Mouse (Mus musculus): ENCODE data around the gene Cd40. TPM values are rescaled to one million over a fixed set of nuclear protein-coding genes. Genes with fewer than 3 reads are reported as not detected.

Cd40 gene
- polyA plus RNA-seq, 1 experiment from 2014 or later: 6.0 TPM

- ATAC-seq: no peak; the same call in 1 of the 2 replicates
- Histone ChIP-seq H3K4me3 (ENCODE audit: low read depth, low read length) (no peak overlapping the region), H3K4me1 (ENCODE audit: control insufficient read depth, insufficient read depth, low read length) (peaks cover 12% of the 10 kb centered on the region), H3K9ac (ENCODE audit: low read depth, low read length) (peak overlapping the region; percentile 33), H3K27ac (ENCODE audit: low read length) (no peak overlapping the region), H3K36me3 (ENCODE audit: control insufficient read depth, insufficient read depth, low read length) (no peaks in the 10 kb centered on the region), H3K9me3 (replicated peaks; ENCODE audit: control insufficient read depth, low read length, poor library complexity, severe bottlenecking) (no peaks in the 10 kb centered on the region), H3K27me3 (ENCODE audit: control insufficient read depth, insufficient read depth, low read depth, low read length) (no peaks in the 10 kb centered on the region), H3K4me2 (ENCODE audit: low read length) (peak overlapping the region; percentile 35)
- WGBS: 26% methylated on average over 23 of the region's 23 CpGs
These were observed 14.8 kb downstream of the Cd40 start for GRCm38 (mm10) chr2:165070096-165070816.

DNA sequence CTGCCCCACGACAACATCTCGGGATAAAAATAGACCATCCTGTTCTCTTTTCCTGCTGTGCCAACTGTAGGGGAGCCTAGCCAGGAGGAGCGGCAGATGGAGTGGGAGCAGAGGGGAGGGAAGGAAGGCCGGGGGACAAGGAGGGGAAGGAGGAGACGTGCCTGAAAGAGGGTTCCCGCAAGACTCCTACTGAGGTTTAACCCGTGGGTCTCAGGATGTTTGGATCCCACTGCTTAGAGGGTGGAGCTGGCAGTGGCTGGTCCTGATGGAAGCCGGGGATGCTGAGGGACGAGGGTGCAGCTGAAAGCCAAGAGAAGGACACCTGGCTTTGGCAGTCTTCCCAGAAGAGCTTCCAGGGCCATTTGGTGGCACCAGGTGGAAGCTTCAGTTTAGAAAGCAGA lies 18.0 kb downstream of the Cd40 start:
- H3K4me2 ChIP-seq (ENCODE audit: low read length): no peak overlapping the region
- no peak overlapping the region for H3K9ac ChIP-seq (ENCODE audit: low read depth, low read length)
- no peak overlapping the region for H3K4me3 ChIP-seq (ENCODE audit: low read depth, low read length)
- ATAC-seq: no peak
- H3K27me3 ChIP-seq (ENCODE audit: control insufficient read depth, insufficient read depth, low read depth, low read length): no peaks in the 10 kb centered on the region
- no peaks in the 10 kb centered on the region for H3K36me3 ChIP-seq (ENCODE audit: control insufficient read depth, insufficient read depth, low read length)
- no peak overlapping the region for H3K27ac ChIP-seq (ENCODE audit: low read length)
- no peaks in the 10 kb centered on the region for H3K9me3 ChIP-seq (replicated peaks; ENCODE audit: control insufficient read depth, low read length, poor library complexity, severe bottlenecking)
- peaks cover 32% of the 10 kb centered on the region for H3K4me1 ChIP-seq (ENCODE audit: control insufficient read depth, insufficient read depth, low read length)
- WGBS: 21% methylated on average over 8 of the region's 9 CpGs

DNA sequence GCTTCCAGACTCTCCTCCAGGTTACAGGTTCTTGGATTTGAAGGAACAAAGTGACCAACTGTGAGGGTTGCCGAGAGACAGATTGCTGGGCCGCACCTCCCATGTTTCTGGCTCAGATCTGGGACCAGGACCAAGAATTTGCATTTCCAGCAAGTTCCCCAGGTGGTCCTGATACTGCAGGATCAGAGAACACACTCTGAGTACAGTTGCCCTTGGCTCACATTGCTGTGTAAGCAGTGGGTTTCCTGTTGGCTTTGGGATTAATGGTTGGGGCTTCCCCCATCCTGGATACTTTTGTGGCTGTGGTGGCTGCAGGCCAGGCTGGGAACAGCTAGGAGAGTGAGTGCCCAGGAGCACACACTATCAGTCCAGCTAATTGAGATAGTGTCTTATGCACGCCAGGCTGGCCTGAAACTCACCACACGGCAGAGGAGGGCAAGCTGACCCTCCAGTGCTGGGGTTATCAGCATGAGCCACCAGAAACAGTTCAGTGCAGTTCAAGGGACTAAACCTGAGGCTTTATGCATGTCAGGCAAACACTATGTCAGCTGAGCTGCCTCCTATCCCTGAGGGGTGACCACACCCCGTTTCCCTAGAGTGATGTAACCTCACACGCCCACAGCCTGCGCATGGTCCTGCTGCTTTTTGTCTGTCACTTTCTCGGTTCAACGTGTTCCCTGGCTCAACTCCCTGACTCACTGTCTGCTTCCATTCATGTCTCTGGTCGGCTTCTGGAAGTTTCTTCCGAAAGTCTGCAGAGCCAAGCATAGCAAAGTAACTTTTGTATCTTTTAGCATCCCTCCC lies 18.9 kb downstream of the Cd40 start:
- WGBS: 50% methylated on average over 11 of the region's 11 CpGs
- Histone ChIP-seq H3K27ac (ENCODE audit: low read length) (no peak overlapping the region), H3K27me3 (ENCODE audit: control insufficient read depth, insufficient read depth, low read depth, low read length) (no peaks in the 10 kb centered on the region; the same call in 1 of the 2 replicates), H3K9me3 (replicated peaks; ENCODE audit: control insufficient read depth, low read length, poor library complexity, severe bottlenecking) (no peaks in the 10 kb centered on the region), H3K4me1 (ENCODE audit: control insufficient read depth, insufficient read depth, low read length) (peaks cover 34% of the 10 kb centered on the region), H3K36me3 (ENCODE audit: control insufficient read depth, insufficient read depth, low read length) (no peaks in the 10 kb centered on the region), H3K9ac (ENCODE audit: low read depth, low read length) (no peak overlapping the region), H3K4me2 (ENCODE audit: low read length) (no peak overlapping the region), H3K4me3 (ENCODE audit: low read depth, low read length) (no peak overlapping the region)
- ATAC-seq: no peak

DNA sequence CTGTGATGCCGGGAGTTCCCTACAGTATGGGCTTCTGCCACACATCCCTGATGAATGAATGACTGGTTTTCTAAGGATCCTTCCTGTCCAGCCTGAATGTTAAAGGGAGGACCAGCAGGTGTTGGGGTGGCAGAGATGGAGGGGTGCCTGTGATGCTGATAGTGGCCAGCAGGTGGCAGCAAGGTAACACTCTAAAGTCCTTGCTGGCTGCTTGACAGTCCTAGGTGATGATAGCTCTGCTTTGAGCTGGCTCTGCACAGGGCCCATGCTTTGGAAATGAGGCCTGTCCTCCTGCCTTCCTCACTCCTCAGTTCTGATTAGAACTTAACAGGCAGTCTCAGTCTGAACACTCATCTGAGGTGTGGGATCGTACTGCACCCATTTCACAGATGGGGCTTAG lies 19.5 kb downstream of the Cd40 start:
- Histone ChIP-seq H3K9ac (ENCODE audit: low read depth, low read length) (no peak overlapping the region), H3K27me3 (ENCODE audit: control insufficient read depth, insufficient read depth, low read depth, low read length) (no peaks in the 10 kb centered on the region; the same call in 1 of the 2 replicates), H3K27ac (ENCODE audit: low read length) (no peak overlapping the region), H3K36me3 (ENCODE audit: control insufficient read depth, insufficient read depth, low read length) (no peaks in the 10 kb centered on the region), H3K4me3 (ENCODE audit: low read depth, low read length) (no peak overlapping the region), H3K4me1 (ENCODE audit: control insufficient read depth, insufficient read depth, low read length) (peaks cover 34% of the 10 kb centered on the region), H3K4me2 (ENCODE audit: low read length) (no peak overlapping the region), H3K9me3 (replicated peaks; ENCODE audit: control insufficient read depth, low read length, poor library complexity, severe bottlenecking) (no peaks in the 10 kb centered on the region)
- WGBS: 29% methylated on average over 2 of the region's 2 CpGs
- peak; percentile 56 for ATAC-seq

- no peak overlapping the region for H3K4me2 ChIP-seq (ENCODE audit: low read length)
- H3K9ac ChIP-seq (ENCODE audit: low read depth, low read length): 0 out of 2 replicates have a peak overlapping the region, but pooled peaks have one; percentile 23
- WGBS: 6% methylated on average over 9 of the region's 9 CpGs
- no peak overlapping the region for H3K4me3 ChIP-seq (ENCODE audit: low read depth, low read length)
- H3K9me3 ChIP-seq (replicated peaks; ENCODE audit: control insufficient read depth, low read length, poor library complexity, severe bottlenecking): no peaks in the 10 kb centered on the region
- H3K4me1 ChIP-seq (ENCODE audit: control insufficient read depth, insufficient read depth, low read length): peaks cover 28% of the 10 kb centered on the region
- no peaks in the 10 kb centered on the region for H3K36me3 ChIP-seq (ENCODE audit: control insufficient read depth, insufficient read depth, low read length)
- H3K27ac ChIP-seq (ENCODE audit: low read length): no peak overlapping the region; the same call in 1 of the 2 replicates
- ATAC-seq: no peak; the same call in 1 of the 2 replicates
- peaks cover 3% of the 10 kb centered on the region for H3K27me3 ChIP-seq (ENCODE audit: control insufficient read depth, insufficient read depth, low read depth, low read length)
These were observed 21.6 kb downstream of the Cd40 start for GRCm38 (mm10) chr2:165077055-165077454.

- Histone ChIP-seq H3K27me3 (ENCODE audit: control insufficient read depth, insufficient read depth, low read depth, low read length) (peaks cover 3% of the 10 kb centered on the region), H3K4me1 (ENCODE audit: control insufficient read depth, insufficient read depth, low read length) (peaks cover 28% of the 10 kb centered on the region), H3K9me3 (replicated peaks; ENCODE audit: control insufficient read depth, low read length, poor library complexity, severe bottlenecking) (no peaks in the 10 kb centered on the region), H3K27ac (ENCODE audit: low read length) (no peak overlapping the region), H3K4me3 (ENCODE audit: low read depth, low read length) (no peak overlapping the region), H3K9ac (ENCODE audit: low read depth, low read length) (no peak overlapping the region), H3K4me2 (ENCODE audit: low read length) (no peak overlapping the region), H3K36me3 (ENCODE audit: control insufficient read depth, insufficient read depth, low read length) (no peaks in the 10 kb centered on the region)
- no peak for ATAC-seq
- 57% methylated on average over 8 of the region's 8 CpGs for WGBS
These were observed 22.6 kb downstream of the Cd40 start for GRCm38 (mm10) chr2:165078045-165078444.

DNA sequence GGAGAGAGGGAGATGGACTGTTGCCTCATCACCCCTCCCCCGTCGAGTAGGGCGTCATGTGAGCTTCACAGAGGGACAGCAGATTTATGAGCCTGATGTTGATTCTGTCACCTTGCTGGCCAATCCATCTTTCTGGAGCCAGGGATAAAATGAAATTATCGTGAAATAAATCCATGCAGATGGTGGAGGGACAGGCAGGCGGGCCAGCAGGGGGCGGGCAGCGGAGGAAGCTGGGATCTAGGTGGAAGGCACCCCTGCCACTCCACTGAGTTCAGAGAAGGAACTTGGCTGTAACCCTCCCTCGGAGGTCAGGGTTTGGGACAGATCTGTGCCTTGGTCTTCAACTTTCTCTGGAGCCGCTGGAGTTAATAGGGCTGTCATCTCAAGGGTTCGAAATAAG lies 23.2 kb downstream of the Cd40 start:
- H3K27ac ChIP-seq (ENCODE audit: low read length): no peak overlapping the region
- H3K4me2 ChIP-seq (ENCODE audit: low read length): no peak overlapping the region
- H3K27me3 ChIP-seq (ENCODE audit: control insufficient read depth, insufficient read depth, low read depth, low read length): peaks cover 3% of the 10 kb centered on the region
- no peaks in the 10 kb centered on the region for H3K9me3 ChIP-seq (replicated peaks; ENCODE audit: control insufficient read depth, low read length, poor library complexity, severe bottlenecking)
- peaks cover 24% of the 10 kb centered on the region for H3K4me1 ChIP-seq (ENCODE audit: control insufficient read depth, insufficient read depth, low read length)
- no peaks in the 10 kb centered on the region for H3K36me3 ChIP-seq (ENCODE audit: control insufficient read depth, insufficient read depth, low read length)
- no peak for ATAC-seq
- WGBS: 27% methylated on average over 10 of the region's 10 CpGs
- no peak overlapping the region for H3K9ac ChIP-seq (ENCODE audit: low read depth, low read length)
- H3K4me3 ChIP-seq (ENCODE audit: low read depth, low read length): no peak overlapping the region

DNA sequence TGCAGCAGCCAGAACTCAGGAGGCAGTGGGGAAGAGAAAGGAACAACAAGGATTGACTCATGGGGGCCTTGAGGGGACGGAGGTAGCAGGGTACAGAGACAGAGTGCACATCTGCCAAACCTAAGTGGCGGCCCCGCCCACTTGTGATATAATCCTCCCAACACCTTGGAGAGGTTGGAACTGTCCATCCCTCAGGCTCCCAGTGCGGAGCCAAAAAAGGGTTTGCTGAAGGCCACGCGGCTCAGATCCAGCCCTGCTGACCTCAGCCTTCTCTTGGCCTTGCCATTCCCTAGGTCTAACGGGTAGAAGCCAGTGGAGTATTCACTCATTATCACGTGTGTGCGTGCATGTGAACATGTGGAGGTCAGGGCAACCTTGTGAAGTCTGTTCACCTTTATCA lies 25.2 kb downstream of the Cd40 start:
- H3K27ac ChIP-seq (ENCODE audit: low read length): no peak overlapping the region
- WGBS: 38% methylated on average over 9 of the region's 9 CpGs
- H3K4me2 ChIP-seq (ENCODE audit: low read length): no peak overlapping the region
- H3K9me3 ChIP-seq (replicated peaks; ENCODE audit: control insufficient read depth, low read length, poor library complexity, severe bottlenecking): no peaks in the 10 kb centered on the region
- H3K4me1 ChIP-seq (ENCODE audit: control insufficient read depth, insufficient read depth, low read length): peaks cover 22% of the 10 kb centered on the region
- peaks cover 3% of the 10 kb centered on the region for H3K27me3 ChIP-seq (ENCODE audit: control insufficient read depth, insufficient read depth, low read depth, low read length)
- no peaks in the 10 kb centered on the region for H3K36me3 ChIP-seq (ENCODE audit: control insufficient read depth, insufficient read depth, low read length)
- no peak overlapping the region for H3K9ac ChIP-seq (ENCODE audit: low read depth, low read length)
- ATAC-seq: no peak
- H3K4me3 ChIP-seq (ENCODE audit: low read depth, low read length): no peak overlapping the region

DNA sequence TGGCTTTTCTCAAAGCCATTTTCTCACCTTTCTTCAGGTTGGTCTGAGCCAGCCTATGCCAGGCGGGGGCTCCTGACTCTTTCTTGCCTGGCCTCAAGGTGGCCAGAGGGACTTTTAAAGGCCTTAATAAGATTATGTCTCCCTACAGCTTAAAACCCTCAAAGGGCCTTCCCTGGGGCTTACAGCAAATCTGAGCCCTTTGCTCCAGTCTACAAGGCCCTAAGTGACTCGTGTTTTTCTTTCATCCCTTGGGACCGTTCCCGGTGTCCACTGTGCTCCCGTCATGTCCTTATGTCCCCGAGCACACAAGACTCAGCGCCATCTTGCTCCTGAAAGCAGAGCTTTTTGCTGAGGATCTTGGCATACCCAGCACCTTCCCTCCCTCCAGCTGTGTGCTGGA lies 25.8 kb downstream of the Cd40 start:
- H3K4me2 ChIP-seq (ENCODE audit: low read length): no peak overlapping the region
- H3K27ac ChIP-seq (ENCODE audit: low read length): no peak overlapping the region
- WGBS: 17% methylated on average over 7 of the region's 7 CpGs
- H3K9me3 ChIP-seq (replicated peaks; ENCODE audit: control insufficient read depth, low read length, poor library complexity, severe bottlenecking): no peaks in the 10 kb centered on the region
- H3K27me3 ChIP-seq (ENCODE audit: control insufficient read depth, insufficient read depth, low read depth, low read length): peaks cover 3% of the 10 kb centered on the region
- ATAC-seq: no peak
- peaks cover 19% of the 10 kb centered on the region for H3K4me1 ChIP-seq (ENCODE audit: control insufficient read depth, insufficient read depth, low read length)
- no peak overlapping the region for H3K9ac ChIP-seq (ENCODE audit: low read depth, low read length)
- no peaks in the 10 kb centered on the region for H3K36me3 ChIP-seq (ENCODE audit: control insufficient read depth, insufficient read depth, low read length)
- no peak overlapping the region for H3K4me3 ChIP-seq (ENCODE audit: low read depth, low read length)
